Mouse (Mus musculus) neural tube, embryonic 10.5 days (tissue): ENCODE measurements at regions not wholly inside any gene's neighbourhood (a gene's known extent, or its start where the extent isn't known, plus 50 kb on each side); places are given as distances from the start of the nearest gene placed in this dataset.

ENCODE experiments used
- DNase-seq: peaks from one replicate; pipeline ENCODE4 v3.0.0-alpha.2; 2017; ENCODE audit warnings: low spot score; ENCODE audit errors: extremely low spot score

DNA sequence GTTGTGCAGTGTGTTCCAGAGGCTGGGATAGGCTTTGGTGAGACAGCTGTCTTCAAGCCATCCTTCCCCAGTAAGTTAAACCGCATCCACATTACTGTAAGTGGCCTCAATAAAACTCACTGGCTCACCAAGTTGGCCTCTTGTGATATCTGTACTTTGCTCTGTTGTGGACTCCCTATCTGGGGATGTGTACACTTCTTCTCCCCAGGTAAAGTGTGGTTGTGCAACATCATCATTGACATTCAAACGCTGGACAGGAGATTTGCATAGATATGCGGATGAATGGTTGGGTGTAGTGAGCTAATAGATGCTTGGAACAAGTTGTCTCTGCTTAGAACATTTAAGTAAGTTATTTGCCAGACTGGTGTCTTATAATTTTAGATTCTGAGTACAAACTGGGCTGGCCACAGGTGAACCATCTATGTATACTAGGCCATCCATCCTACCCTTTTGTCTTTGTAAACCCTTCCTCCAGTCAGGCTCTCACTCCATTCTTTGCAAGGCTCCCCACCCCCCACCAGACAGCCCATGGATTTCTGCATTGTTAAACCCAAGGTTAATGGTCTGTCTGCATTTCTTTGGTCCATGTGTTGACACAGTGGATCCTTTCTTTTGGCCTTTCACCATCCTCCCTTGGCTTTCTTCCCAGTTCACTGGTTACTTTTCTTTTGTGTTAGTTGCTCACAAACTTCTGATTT, 303.0 kb downstream of the Plpp3 start:
- DNase-seq, result no peak

- no peak for DNase-seq
These were observed 303.5 kb downstream of the Plpp3 start for GRCm38 (mm10) chr4:105460689-105461005.

GRCm38 (mm10) chr4:105467811-105468210, 310.7 kb downstream of the Plpp3 start:
- DNase-seq, result no peak

- no peak for DNase-seq
These were observed 312.2 kb downstream of the Plpp3 start for GRCm38 (mm10) chr4:105469300-105469821.

- DNase-seq, result peak; percentile 74
These were observed 314.7 kb upstream of the Gm12728 start for GRCm38 (mm10) chr4:105474765-105475560.

- DNase-seq, result no peak
These were observed 313.3 kb upstream of the Gm12728 start for GRCm38 (mm10) chr4:105476332-105476731.

DNA sequence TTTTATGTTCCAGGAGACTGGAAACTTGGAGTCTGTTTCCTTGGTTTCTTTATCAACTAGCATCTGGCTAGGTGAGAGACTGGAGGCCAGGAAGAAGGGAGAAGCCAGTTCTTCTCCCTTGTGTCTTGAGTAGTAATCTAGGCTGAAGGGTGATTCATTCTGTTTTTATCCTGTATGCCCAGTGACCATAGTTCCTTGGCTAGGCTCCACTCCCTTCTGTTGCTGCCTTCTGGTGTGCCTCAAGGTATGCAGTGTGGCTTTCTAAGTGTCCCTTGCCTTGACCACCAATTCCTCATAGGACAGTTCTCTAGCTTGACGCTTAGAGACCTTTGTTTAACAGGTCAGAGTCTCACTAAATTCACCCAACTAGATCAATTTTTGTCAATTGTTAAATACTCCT, 303.3 kb upstream of the Gm12728 start:
- DNase-seq, result no peak

GRCm38 (mm10) chr4:105496176-105496575, 293.5 kb upstream of the Gm12728 start:
- no peak for DNase-seq

GRCm38 (mm10) chr4:105506190-105506589, 283.5 kb upstream of the Gm12728 start:
- no peak for DNase-seq

DNA sequence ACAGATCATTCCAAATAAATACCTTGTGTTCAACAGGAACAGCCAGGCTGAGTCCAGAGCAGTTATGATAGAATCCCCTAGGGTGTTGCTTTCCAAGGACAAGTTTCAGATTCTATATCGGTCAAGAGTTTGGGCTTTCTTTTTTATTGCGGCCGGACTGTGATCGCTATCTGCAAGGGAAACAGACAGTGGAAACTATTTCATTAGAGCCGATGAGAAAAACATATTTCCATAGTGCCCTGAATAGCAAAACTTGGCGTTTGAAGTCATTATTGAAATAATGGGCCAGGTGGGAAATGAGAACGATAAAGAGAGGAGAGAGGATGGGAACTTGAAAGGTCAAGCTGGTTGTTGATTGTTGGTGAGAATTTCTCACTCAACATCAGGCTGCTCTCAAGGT, 282.4 kb upstream of the Gm12728 start:
- no peak for DNase-seq

GRCm38 (mm10) chr4:105509091-105509490, 280.6 kb upstream of the Gm12728 start:
- DNase-seq, result no peak

- no peak for DNase-seq
These were observed 279.3 kb upstream of the Gm12728 start for GRCm38 (mm10) chr4:105510406-105510805.

GRCm38 (mm10) chr4:105525135-105525534, 264.5 kb upstream of the Gm12728 start:
- no peak for DNase-seq

DNA sequence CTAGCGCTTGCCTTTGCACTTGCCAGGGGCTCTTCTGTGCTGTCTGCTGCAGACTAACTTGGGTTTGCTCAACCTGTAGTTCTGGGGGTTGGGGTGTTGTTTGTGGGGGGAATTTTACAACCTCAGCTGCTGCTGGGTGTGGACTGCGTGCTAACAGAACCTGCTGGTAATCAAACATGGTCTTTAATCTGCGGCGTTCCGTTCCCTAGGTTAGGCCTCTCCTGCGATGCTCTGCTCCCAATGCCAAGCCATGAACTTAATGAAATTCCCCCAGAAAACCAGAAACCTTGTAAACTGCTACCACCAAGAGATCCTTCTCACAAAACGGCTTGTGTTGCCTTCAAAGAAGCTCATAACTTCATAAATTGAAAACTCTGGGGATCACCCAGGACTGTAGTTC, 262.9 kb upstream of the Gm12728 start:
- no peak for DNase-seq

GRCm38 (mm10) chr4:105527316-105527715, 262.4 kb upstream of the Gm12728 start:
- no peak for DNase-seq

GRCm38 (mm10) chr4:105531651-105532425, 257.8 kb upstream of the Gm12728 start:
- DNase-seq, result no peak

DNA sequence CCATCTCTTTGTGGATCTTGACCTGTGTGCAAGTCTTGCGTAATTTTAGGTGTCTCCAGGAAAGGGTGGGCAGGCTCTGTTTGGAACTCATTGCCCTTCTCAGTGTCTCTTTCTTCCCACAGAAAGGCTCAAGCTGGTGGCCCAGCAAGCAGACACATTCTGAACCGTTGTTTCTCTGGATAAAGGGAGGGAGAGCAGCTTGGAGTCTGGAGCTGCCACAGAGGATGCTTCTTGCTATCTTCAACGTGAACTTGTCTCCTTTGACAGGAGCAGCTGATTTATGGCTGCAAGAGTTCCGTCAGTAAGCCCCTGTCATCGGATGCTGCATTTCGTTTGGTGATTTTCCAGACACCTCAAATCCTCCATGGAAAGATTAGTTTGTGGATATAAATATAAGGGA, 254.2 kb upstream of the Gm12728 start:
- DNase-seq, result no peak

DNA sequence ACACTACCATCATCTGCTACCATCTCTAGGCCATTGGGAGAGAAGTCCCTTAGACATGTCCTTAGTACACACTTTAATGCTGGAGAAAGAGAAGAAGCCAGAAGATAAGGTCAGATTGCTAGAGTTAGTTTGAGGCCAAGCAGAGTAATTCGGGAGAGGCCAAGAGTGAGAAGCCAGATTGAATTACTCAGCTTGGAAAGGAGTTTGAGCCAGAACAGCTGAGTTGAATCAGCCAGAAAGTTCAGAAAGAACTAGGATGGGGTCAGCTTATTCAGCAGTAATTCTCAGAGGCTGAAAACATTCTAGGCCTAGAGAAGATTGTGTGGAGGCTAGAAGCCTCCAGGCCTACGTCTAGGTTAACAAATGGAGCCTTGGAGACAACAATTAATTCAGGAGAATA, 244.2 kb upstream of the Gm12728 start:
- no peak for DNase-seq

DNA sequence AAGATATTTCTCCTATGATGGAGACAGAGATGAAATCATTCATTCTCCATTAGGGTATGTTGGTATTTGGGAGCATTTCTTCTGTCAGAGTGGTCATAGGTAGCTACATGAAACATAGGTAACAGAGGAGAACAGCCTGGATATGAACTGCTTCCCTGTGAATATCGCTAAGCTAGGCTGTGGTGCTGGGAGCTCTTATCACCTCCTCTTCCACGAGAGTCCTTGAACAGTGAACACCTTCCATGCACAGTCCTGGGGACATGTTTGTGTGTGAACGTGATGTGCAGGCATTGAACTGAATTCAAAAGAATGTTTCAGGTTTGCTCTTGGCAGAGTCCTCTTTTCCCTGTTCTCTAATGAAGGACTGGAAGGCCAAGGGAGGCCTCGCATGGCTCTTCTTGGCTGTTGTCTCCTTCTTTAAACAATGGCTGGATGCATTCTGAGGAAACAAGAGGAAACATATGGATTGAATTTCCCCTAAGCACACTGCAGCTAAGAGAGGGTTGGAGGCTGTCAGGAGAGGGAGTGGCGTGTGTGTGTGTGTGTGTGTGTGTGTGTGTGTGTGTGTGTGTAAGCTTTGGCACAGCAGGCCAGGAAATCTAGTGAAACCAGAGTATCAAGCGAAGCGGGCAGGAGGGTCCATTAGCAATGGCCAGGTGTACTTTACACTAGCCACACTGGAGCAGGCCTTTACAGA, 239.8 kb upstream of the Gm12728 start:
- DNase-seq, result no peak

- DNase-seq, result no peak
These were observed 237.5 kb upstream of the Gm12728 start for GRCm38 (mm10) chr4:105551966-105552685.

DNA sequence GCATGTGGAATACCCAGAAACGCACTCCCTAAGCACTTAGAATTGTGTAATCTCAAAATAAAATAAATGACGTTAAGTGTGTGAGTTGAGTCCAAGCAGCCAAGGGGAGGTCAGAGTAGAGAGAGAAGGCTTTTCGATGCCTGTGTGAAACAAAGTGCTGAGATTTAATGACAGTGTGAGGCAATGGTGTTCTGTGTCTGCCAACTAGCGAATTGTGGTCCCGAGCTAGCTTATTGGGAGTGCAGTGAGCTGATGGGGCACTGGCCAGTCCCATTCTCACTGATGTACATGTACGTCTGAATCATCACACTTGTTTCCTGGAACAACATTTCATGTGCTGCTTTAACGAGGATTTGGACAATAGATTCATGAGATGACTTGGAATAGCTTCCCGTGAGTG, 234.7 kb upstream of the Gm12728 start:
- no peak for DNase-seq
